Mouse (Mus musculus) thymus, postnatal 10 days (tissue): ENCODE data around the gene Myom1.
A peak's percentile ranks its signal among the peaks of the same experiment; 100 is the strongest.

Source experiments
- DNase-seq, 2 experiments: peaks; one replicate each; pipeline ENCODE4 v3.0.0; 2021; ENCODE audit warnings: low spot score in 2 of 2

Myom1 gene

DNA sequence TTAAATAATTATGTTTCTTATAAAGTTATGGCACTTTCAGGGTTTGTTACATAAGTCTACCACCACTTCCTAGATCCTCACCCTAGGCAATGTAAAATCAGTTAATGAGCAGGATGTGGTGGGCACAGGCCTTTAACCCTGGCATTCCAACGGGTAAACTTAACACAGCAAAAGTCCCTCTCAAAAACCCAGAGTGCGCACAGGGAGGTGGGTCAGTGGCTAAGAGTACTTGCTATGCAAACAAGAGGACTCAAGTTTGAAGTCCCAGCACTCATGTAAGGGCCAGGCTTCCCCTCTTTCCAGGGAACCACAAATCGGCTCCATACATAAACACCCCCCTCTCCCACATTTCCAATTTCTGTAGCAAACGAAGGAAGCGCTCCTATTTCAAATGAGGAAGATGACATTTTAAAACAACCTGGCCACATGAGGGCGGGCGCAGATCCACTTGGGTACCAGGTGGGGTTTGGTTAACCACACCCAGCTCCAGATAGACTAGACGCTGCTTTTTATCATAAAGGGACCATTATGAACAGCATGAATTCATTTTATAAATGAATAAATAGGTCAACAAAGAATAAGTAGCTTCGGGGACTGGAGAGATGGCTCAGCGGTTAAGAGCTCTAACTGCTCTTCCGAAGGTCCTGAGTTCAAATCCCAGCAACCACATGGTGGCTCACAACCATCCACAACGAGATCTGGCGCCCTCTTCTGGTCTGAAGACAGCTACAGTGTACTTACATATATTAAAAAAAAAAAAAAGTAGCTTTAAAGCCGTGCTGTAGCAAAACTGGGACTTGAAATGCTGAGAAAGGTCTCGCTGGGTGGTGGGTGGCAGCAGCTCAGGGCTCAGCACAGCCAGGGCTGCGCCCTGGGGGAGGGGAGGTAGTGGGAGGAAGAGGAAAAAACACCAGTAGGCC, 10.5 kb upstream of the Myom1 start:
- DNase-seq: peak in 1 of 2 experiments; percentile 56

DNA sequence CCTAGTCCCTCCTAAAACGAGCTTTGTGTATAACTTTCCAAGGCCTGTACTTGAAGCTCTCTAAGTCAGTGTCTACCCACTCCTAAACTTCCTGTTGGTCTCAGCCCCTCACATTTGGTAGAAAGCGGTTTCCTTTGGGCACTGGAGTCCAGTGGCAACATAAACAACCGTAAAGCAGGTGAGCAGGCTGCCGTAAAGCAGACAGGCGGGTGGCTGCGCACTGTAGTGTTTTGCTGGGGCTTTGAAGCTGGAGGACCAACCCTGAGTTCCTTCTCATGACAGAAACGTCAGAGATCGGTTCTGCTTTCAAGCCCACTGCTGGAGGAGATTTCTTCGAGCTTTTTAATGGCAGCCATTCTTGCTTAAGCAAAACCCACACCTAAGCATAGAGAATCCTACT, 9.8 kb upstream of the Myom1 start:
- no peak for DNase-seq

DNA sequence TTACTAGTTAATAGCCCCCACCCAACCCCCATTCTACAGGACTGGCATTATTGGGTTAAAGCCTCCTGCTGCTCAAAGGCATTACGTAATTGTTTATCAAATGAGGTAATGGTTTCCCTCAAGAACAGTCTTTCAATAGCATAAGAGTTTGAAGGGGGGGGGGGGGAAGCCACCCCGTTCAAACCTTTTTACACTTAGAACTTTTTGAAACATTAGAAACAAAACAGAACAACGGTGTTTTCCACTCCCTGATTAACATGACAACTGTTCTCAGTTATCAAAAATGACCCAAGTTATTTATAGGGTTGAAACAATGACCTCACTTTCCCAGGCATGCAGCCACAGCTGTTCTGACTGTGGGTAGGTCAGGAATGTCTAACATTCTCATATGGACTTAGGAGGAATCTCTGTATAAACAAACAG, 9.0 kb upstream of the Myom1 start:
- DNase-seq: no peak

DNA sequence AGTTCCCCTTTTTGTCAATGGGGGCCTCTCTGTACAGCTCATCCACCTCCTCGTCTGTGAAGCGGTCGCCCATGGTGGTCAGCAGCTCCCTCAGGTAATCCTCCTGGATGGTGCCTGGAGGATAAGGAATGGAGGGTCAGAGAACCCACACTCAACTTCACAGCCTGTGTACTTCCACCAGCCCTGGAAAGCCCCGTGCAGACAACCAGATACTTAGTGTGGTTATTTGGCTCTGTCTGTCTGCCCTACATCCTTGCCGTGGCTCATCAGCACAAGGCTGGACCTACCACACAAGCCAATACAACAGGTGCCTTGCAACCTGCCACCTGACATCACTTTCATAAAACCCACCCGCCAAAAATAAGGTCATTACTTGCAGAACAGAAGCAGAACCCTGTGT, 7.8 kb upstream of the Myom1 start:
- no peak for DNase-seq

- no peak for DNase-seq
Measured at GRCm38 (mm10) chr17:70995551-70995950, 6.9 kb upstream of the Myom1 start.

- no peak for DNase-seq
Measured at GRCm38 (mm10) chr17:70997836-70998235, 4.6 kb upstream of the Myom1 start.

DNA sequence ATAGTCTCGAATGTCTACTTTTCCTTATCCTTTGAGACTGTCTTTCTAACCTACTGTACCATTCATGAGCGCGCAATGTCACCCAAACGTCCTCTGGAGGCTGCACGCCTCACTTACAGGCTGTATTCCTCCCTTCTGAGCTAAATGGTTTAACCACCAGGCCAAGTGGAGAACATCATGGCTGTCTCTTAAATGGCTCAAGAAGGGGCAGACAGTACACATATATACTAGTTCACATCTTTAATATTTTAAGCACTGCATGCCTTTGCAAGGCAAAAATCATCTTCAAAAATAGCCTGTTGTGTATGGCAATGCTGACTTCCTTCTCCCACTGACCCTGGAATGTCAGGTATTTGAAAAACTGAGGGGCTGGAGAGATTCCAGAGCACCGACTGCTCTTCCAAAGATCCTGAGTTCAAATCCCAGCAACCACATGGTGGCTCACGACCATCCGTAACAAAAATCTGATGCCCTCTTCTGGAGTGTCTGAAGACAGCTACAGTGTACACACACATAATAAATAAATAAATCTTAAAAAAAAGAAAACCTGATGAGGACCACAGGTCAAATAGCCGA, 3.9 kb upstream of the Myom1 start:
- no peak for DNase-seq

DNA sequence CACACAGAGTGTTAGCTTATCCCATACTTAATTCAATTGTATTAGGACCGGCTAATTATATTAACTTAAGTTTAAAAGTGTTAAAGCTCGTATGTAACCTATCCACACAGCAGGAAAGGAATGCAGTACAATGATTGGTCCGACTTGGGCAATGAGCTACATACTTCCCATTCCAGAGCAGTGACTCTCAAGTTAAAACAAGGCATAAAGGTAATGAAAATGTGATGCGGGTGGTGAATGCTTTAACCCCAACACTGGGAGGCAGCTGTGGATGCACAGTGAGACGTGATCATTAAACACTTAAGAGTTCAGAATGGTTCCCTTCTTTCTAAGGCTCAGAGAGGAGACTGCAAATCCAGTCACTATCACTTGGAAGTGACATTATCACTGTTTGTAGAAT, 3.2 kb upstream of the Myom1 start:
- DNase-seq: no peak

GRCm38 (mm10) chr17:71000255-71000654, 2.2 kb upstream of the Myom1 start:
- no peak for DNase-seq

GRCm38 (mm10) chr17:71001067-71001466, 1.4 kb upstream of the Myom1 start:
- DNase-seq: no peak

- DNase-seq: peak; percentile 50 to 53
Measured at GRCm38 (mm10) chr17:71001699-71002080, 743 bp upstream of the Myom1 start.

- no peak for DNase-seq
Measured at GRCm38 (mm10) chr17:71002744-71003094, 286 bp downstream of the Myom1 start, which contains the start of gene Myl12a. TSS of gene Myl12a (minus strand) at chr17:71002878.

DNA sequence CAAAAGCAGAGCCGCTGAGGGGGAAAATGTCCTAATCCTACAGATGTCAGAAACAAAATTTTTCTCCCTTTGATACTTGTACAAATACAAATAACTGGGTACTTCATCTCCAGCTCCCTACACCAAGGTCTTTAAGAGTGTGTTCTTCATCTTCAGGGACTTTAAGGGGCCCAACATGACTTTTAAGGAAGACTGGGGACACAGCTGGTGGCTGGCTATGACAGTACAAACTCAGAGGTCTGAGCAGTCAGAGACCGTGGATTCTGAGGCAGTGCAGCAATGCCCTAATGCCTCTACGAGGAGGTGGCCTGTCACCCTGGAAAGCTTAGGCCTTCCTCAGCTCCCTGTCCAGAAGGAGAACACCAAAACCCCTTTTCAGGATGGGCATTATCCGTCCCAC, 679 bp downstream of the Myom1 start:
- no peak for DNase-seq

DNA sequence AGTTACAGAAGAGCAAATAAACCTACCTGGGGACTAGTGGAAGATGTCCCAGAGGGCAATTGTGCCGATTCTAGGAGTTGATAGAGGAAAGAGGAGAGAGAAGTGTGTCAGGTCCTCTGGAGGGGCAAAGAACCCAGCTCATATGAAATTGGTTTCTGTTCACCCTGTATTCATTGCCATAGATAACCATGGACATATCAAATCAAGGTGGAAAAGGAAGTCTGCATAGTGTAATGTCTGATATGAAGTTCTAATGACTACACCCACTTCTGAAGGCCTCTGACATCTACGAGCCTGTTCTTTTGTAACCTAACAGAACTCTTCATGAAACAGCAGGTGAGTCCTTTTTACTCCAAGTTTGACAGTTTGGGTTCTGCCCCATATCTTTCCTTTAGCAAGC, 1.3 kb downstream of the Myom1 start:
- DNase-seq: no peak

- DNase-seq: no peak
Measured at GRCm38 (mm10) chr17:71004186-71004960, 1.9 kb downstream of the Myom1 start.

- no peak for DNase-seq
Measured at GRCm38 (mm10) chr17:71006976-71007375, 4.5 kb downstream of the Myom1 start.

GRCm38 (mm10) chr17:71008676-71009075, 6.2 kb downstream of the Myom1 start:
- DNase-seq: no peak

- no peak for DNase-seq
Measured at GRCm38 (mm10) chr17:71009751-71010150, 7.3 kb downstream of the Myom1 start.

DNA sequence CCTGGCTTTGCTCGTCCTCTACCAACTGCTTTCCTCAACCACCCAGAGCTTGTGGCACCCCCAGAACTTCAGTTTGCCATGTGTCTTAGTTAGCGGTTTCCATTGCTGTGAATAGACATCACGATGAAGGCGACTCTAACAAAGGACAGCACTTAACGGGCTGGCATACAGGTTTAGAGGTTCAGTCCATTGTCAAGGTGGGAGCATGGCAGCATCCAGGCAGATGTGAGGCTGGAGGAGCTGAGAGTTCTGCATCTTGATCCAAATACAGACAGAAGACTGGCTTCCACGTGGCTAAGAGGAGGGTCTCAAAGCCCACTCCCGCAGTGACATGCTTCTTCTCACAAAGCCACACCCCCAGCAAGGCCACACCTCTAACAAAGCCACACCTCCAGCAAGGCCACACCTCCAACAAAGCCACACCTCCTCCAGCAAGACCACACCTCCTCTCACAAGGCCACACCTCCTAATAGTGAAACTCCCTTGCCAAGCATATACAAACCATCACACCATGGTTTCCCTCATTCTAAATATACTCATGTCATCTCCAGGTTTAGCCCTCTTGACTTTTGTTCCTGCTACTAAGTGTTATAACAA, 8.3 kb downstream of the Myom1 start:
- no peak for DNase-seq

GRCm38 (mm10) chr17:71011931-71012662, 9.7 kb downstream of the Myom1 start:
- no peak for DNase-seq

GRCm38 (mm10) chr17:71013105-71013504, 10.7 kb downstream of the Myom1 start:
- DNase-seq: no peak
